Mouse (Mus musculus) naive thymus-derived CD4-positive, alpha-beta T cell, adult 2 months (primary cell): ENCODE measurements at regions not wholly inside any gene's neighbourhood (a gene's known extent, or its start where the extent isn't known, plus 50 kb on each side); places are given as distances from the start of the nearest gene placed in this dataset.

ENCODE experiments used
- DNase-seq: peaks from one replicate; pipeline ENCODE4 v3.0.0-alpha.2; 2011; ENCODE audit warnings: low read depth

- peak; percentile 3 for DNase-seq
Observed at GRCm38 (mm10) chr17:53343842-53344241, 119.3 kb downstream of the Efhb start.

DNA sequence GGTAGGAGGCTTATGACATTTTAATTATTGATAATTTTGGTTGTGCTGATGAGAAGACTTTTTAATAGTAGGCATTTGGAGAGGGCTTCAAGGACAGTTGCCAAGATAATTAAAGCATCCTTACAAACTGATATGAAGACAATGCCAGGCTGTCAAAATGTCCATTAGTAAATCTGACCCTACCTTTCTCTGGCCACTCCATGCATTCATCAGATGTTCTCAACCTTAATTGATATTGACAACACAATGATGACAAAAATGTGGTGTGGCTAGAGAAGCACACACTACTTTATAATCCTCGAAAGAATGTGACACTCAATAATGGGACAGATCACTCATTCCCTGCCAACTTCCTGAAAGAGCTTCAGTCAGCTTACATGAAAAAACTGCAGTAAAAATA is 140.1 kb downstream of the Efhb start:
- DNase-seq: no peak
